Mouse (Mus musculus): ENCODE measurements around the gene Pllp. TPM values are rescaled to one million over a fixed set of nuclear protein-coding genes. Genes with fewer than 3 reads are reported as not detected.

The Pllp gene
- polyA plus RNA-seq, 1 experiment from 2014 or later: 1.6 TPM

GRCm38 (mm10) chr8:94733821-94734465 is 37.9 kb upstream of the Pllp start:
- no peaks in the 10 kb centered on the region for H3K4me1 ChIP-seq (replicated peaks; ENCODE audit: control insufficient read depth, insufficient read depth, low read length)
- H3K4me3 ChIP-seq (replicated peaks; ENCODE audit: low read length): no peak overlapping the region
- no peaks in the 10 kb centered on the region for H3K36me3 ChIP-seq (ENCODE audit: control insufficient read depth, insufficient read depth)
- H3K4me2 ChIP-seq (ENCODE audit: low read length): no peak overlapping the region
- H3K27ac ChIP-seq (ENCODE audit: low read length): no peak overlapping the region
- WGBS: 68% methylated on average over 5 of the region's 5 CpGs
- no peak overlapping the region for H3K9ac ChIP-seq (replicated peaks; ENCODE audit: low read depth, low read length)
- no peaks in the 10 kb centered on the region for H3K27me3 ChIP-seq (replicated peaks; ENCODE audit: control insufficient read depth, insufficient read depth, low read length)
- ATAC-seq: no peak
- no peaks in the 10 kb centered on the region for H3K9me3 ChIP-seq (ENCODE audit: control insufficient read depth, low read length)

- Histone ChIP-seq H3K9me3 (ENCODE audit: control insufficient read depth, low read length) (no peaks in the 10 kb centered on the region), H3K27ac (ENCODE audit: low read length) (no peak overlapping the region)
Measured at GRCm38 (mm10) chr8:94729301-94729700, 33.2 kb upstream of the Pllp start.

GRCm38 (mm10) chr8:94725998-94726397 is 29.9 kb upstream of the Pllp start:
- Histone ChIP-seq H3K27me3 (replicated peaks; ENCODE audit: control insufficient read depth, insufficient read depth, low read length) (no peaks in the 10 kb centered on the region), H3K36me3 (ENCODE audit: control insufficient read depth, insufficient read depth) (no peaks in the 10 kb centered on the region), H3K9ac (replicated peaks; ENCODE audit: low read depth, low read length) (no peak overlapping the region), H3K9me3 (ENCODE audit: control insufficient read depth, low read length) (no peaks in the 10 kb centered on the region), H3K4me2 (ENCODE audit: low read length) (no peak overlapping the region), H3K4me3 (replicated peaks; ENCODE audit: low read length) (no peak overlapping the region), H3K27ac (ENCODE audit: low read length) (no peak overlapping the region), H3K4me1 (replicated peaks; ENCODE audit: control insufficient read depth, insufficient read depth, low read length) (no peaks in the 10 kb centered on the region)
- ATAC-seq: no peak
- 81% methylated on average over 5 of the region's 5 CpGs for WGBS

More at GRCm38 (mm10) chr8:94729301-94729700, 33.2 kb upstream of the Pllp start:
- no peaks in the 10 kb centered on the region for H3K4me1 ChIP-seq (replicated peaks; ENCODE audit: control insufficient read depth, insufficient read depth, low read length)
- no peak for ATAC-seq
- no peak overlapping the region for H3K4me2 ChIP-seq (ENCODE audit: low read length)
- H3K36me3 ChIP-seq (ENCODE audit: control insufficient read depth, insufficient read depth): no peaks in the 10 kb centered on the region
- no peak overlapping the region for H3K9ac ChIP-seq (replicated peaks; ENCODE audit: low read depth, low read length)
- no peaks in the 10 kb centered on the region for H3K27me3 ChIP-seq (replicated peaks; ENCODE audit: control insufficient read depth, insufficient read depth, low read length)
- H3K4me3 ChIP-seq (replicated peaks; ENCODE audit: low read length): no peak overlapping the region
- WGBS: 70% methylated on average over 4 of the region's 4 CpGs

DNA sequence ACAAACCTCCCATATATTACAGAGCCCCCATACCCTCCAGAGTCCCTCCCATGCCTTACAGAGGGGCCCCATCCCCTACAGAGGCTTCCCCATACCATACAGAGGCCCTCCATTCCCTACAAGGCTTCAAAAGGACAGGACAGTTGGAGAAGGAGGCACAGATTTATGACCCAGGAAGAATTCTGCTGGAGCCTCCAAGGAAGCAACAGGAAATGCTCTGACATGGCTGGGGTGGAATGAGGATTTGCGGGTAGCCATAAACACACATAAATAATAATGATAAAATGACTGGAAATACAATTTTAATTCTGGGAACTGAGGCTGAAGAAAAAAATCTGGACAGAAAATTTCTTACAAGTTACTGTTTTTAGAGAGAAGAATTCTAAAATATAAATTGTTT is 20.8 kb upstream of the Pllp start:
- H3K27me3 ChIP-seq (replicated peaks; ENCODE audit: control insufficient read depth, insufficient read depth, low read length): no peaks in the 10 kb centered on the region
- ATAC-seq: no peak
- H3K9ac ChIP-seq (replicated peaks; ENCODE audit: low read depth, low read length): no peak overlapping the region
- H3K4me1 ChIP-seq (replicated peaks; ENCODE audit: control insufficient read depth, insufficient read depth, low read length): no peaks in the 10 kb centered on the region
- 95% methylated on average over 1 of the region's 1 CpGs for WGBS
- no peak overlapping the region for H3K4me3 ChIP-seq (replicated peaks; ENCODE audit: low read length)
- no peaks in the 10 kb centered on the region for H3K9me3 ChIP-seq (ENCODE audit: control insufficient read depth, low read length)
- H3K27ac ChIP-seq (ENCODE audit: low read length): no peak overlapping the region
- H3K36me3 ChIP-seq (ENCODE audit: control insufficient read depth, insufficient read depth): no peaks in the 10 kb centered on the region
- no peak overlapping the region for H3K4me2 ChIP-seq (ENCODE audit: low read length)

- no peaks in the 10 kb centered on the region for H3K27me3 ChIP-seq (replicated peaks; ENCODE audit: control insufficient read depth, insufficient read depth, low read length)
- H3K36me3 ChIP-seq (ENCODE audit: control insufficient read depth, insufficient read depth): no peaks in the 10 kb centered on the region
- no peak for ATAC-seq
- no peaks in the 10 kb centered on the region for H3K9me3 ChIP-seq (ENCODE audit: control insufficient read depth, low read length)
- H3K4me2 ChIP-seq (ENCODE audit: low read length): no peak overlapping the region
- 69% methylated on average over 3 of the region's 3 CpGs for WGBS
- no peak overlapping the region for H3K9ac ChIP-seq (replicated peaks; ENCODE audit: low read depth, low read length)
- H3K4me3 ChIP-seq (replicated peaks; ENCODE audit: low read length): no peak overlapping the region
- H3K4me1 ChIP-seq (replicated peaks; ENCODE audit: control insufficient read depth, insufficient read depth, low read length): 0 out of 2 replicates have a peak, but pooled peaks cover 2% of the 10 kb centered on the region
- H3K27ac ChIP-seq (ENCODE audit: low read length): no peak overlapping the region
Measured at GRCm38 (mm10) chr8:94715871-94716270, 19.8 kb upstream of the Pllp start.

GRCm38 (mm10) chr8:94714556-94714955 is 18.5 kb upstream of the Pllp start:
- 0 out of 2 replicates have a peak, but pooled peaks cover 2% of the 10 kb centered on the region for H3K4me1 ChIP-seq (replicated peaks; ENCODE audit: control insufficient read depth, insufficient read depth, low read length)
- H3K9me3 ChIP-seq (ENCODE audit: control insufficient read depth, low read length): no peaks in the 10 kb centered on the region
- no peak overlapping the region for H3K9ac ChIP-seq (replicated peaks; ENCODE audit: low read depth, low read length)
- no peak overlapping the region for H3K4me2 ChIP-seq (ENCODE audit: low read length)
- ATAC-seq: no peak
- no peak overlapping the region for H3K27ac ChIP-seq (ENCODE audit: low read length)
- WGBS: 43% methylated on average over 5 of the region's 5 CpGs
- no peaks in the 10 kb centered on the region for H3K36me3 ChIP-seq (ENCODE audit: control insufficient read depth, insufficient read depth)
- no peaks in the 10 kb centered on the region for H3K27me3 ChIP-seq (replicated peaks; ENCODE audit: control insufficient read depth, insufficient read depth, low read length)
- no peak overlapping the region for H3K4me3 ChIP-seq (replicated peaks; ENCODE audit: low read length)

- no peak overlapping the region for H3K9ac ChIP-seq (replicated peaks; ENCODE audit: low read depth, low read length)
- no peaks in the 10 kb centered on the region for H3K9me3 ChIP-seq (ENCODE audit: control insufficient read depth, low read length)
- 0 out of 2 replicates have a peak, but pooled peaks cover 2% of the 10 kb centered on the region for H3K4me1 ChIP-seq (replicated peaks; ENCODE audit: control insufficient read depth, insufficient read depth, low read length)
- H3K27me3 ChIP-seq (replicated peaks; ENCODE audit: control insufficient read depth, insufficient read depth, low read length): no peaks in the 10 kb centered on the region
- H3K4me3 ChIP-seq (replicated peaks; ENCODE audit: low read length): no peak overlapping the region
- H3K36me3 ChIP-seq (ENCODE audit: control insufficient read depth, insufficient read depth): no peaks in the 10 kb centered on the region
- no peak overlapping the region for H3K4me2 ChIP-seq (ENCODE audit: low read length)
- no peak overlapping the region for H3K27ac ChIP-seq (ENCODE audit: low read length)
- 43% methylated on average over 5 of the region's 5 CpGs for WGBS
- ATAC-seq: no peak
Measured at GRCm38 (mm10) chr8:94711160-94711718, 15.2 kb upstream of the Pllp start.

DNA sequence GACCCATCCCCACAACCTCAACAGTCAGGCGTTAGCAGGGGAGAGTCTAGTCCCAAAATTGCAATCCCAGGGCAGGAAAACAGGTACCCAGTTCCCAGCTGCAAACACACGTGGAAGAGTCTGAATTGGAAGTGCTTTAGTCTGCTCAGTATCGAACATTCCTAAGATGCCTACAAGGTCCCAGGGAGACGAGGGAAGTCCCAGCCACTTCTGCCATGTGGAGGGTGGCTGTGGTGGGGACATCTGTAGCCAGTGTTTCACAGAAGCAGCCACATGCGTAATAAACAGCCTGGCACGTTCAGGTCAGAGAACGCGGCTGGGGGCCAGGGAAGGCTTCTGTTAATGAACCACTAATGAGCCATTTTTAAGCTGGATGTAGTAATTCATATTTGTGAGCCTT is 14.3 kb upstream of the Pllp start:
- WGBS: 50% methylated on average over 8 of the region's 8 CpGs
- Histone ChIP-seq H3K27me3 (replicated peaks; ENCODE audit: control insufficient read depth, insufficient read depth, low read length) (no peaks in the 10 kb centered on the region), H3K27ac (ENCODE audit: low read length) (no peak overlapping the region), H3K4me2 (ENCODE audit: low read length) (no peak overlapping the region), H3K36me3 (ENCODE audit: control insufficient read depth, insufficient read depth) (no peaks in the 10 kb centered on the region), H3K9me3 (ENCODE audit: control insufficient read depth, low read length) (no peaks in the 10 kb centered on the region), H3K9ac (replicated peaks; ENCODE audit: low read depth, low read length) (no peak overlapping the region), H3K4me1 (replicated peaks; ENCODE audit: control insufficient read depth, insufficient read depth, low read length) (0 out of 2 replicates have a peak, but pooled peaks cover 2% of the 10 kb centered on the region), H3K4me3 (replicated peaks; ENCODE audit: low read length) (no peak overlapping the region)
- ATAC-seq: no peak

DNA sequence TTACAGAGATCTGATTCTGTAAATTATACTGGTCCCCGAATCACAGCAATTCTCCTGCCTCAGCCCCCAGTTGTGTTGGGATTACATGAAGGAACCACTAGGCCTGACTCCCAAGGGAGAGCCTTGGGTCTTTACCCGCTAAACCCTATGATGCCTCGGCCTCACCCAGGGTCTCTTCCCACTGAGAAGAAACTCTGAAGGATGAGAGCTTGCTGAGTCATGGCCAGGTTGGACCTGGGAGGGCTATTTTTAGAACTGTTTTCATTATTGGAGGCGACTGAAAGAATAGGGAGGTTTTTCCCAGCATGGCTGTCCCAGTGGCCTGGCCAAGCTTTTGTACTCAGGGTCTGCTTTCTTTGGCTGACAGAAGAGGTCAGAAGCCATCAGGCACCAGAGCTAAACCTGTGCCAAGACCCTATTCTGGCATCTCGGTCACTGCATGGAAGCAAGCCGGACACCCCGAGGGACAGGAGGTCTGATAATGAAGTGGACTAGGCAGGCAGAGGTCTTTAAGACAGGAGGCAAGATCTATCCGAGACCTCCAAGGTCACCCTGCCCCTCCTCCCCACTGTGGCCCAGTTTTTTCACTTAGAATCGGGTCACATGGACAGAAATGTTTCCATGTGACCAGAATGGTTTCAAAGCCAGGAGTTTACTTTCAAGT is 10.8 kb upstream of the Pllp start:
- H3K4me3 ChIP-seq (replicated peaks; ENCODE audit: low read length): no peak overlapping the region
- no peaks in the 10 kb centered on the region for H3K9me3 ChIP-seq (ENCODE audit: control insufficient read depth, low read length)
- 0 out of 2 replicates have a peak, but pooled peaks cover 2% of the 10 kb centered on the region for H3K4me1 ChIP-seq (replicated peaks; ENCODE audit: control insufficient read depth, insufficient read depth, low read length)
- H3K27me3 ChIP-seq (replicated peaks; ENCODE audit: control insufficient read depth, insufficient read depth, low read length): no peaks in the 10 kb centered on the region
- H3K27ac ChIP-seq (ENCODE audit: low read length): no peak overlapping the region
- H3K36me3 ChIP-seq (ENCODE audit: control insufficient read depth, insufficient read depth): no peaks in the 10 kb centered on the region
- no peak overlapping the region for H3K9ac ChIP-seq (replicated peaks; ENCODE audit: low read depth, low read length)
- H3K4me2 ChIP-seq (ENCODE audit: low read length): no peak overlapping the region
- WGBS: 75% methylated on average over 9 of the region's 9 CpGs
- ATAC-seq: no peak
